Mouse (Mus musculus) ES-E14 (cell line): Measurements from ENCODE around the gene Apol6.

ENCODE experiments used
- CHD2 ChIP-seq: IDR thresholded peaks from 2 replicates; pipeline ENCODE4 v1.6.1; 2014; ENCODE audit warnings: mild to moderate bottlenecking, low read depth, low read length, inconsistent platforms
- HCFC1 ChIP-seq: IDR thresholded peaks from 2 replicates; pipeline ENCODE4 v1.6.1; 2012; ENCODE audit warnings: low read length, inconsistent platforms, borderline replicate concordance; ENCODE audit not compliant: insufficient read depth
- MAFK ChIP-seq: IDR thresholded peaks from 2 replicates; pipeline ENCODE4 v1.6.1; 2014; ENCODE audit warnings: mild to moderate bottlenecking, low read depth, low read length, inconsistent platforms; ENCODE audit not compliant: insufficient read depth
- ZC3H11A ChIP-seq: IDR thresholded peaks from 2 replicates; pipeline ENCODE4 v1.6.1; 2012; ENCODE audit warnings: low read depth, mild to moderate bottlenecking, inconsistent platforms, low read length, borderline replicate concordance

DNA sequence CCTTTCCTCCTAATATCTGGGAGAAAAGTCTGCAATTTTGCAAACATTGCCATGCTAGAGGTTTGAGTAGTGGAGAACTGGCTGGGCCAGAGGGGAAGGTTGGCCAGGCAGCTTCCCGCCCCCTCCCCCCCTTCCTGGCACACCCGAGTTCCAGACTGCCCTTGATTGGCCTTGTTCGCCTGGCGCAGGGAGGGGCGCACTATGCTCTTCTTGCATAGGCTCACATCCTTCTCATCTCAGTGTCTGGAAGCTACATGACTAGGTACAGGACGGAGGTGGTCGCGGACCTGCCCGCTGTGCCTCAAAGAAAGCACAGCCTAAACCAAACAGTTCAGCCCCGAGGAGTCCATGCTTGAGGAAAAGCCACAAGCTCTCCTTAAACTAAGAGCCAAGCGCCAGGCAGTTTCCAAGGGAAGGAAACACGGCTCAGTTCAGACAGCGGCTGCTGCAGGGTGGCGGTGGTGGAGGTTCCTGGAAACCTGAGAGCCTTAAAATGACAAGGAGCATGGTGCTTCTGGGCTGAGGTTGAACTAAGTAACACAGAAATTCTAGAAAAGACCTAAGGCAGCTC is 36.2 kb downstream of the Apol6 start:
- no peak for TF ChIP-seq ZC3H11A
- TF ChIP-seq HCFC1: no peak
- no peak for TF ChIP-seq MAFK
- no peak for TF ChIP-seq CHD2
